28 mouse cellular contexts compared by ENCODE assay signal in the genomic region with DNA sequence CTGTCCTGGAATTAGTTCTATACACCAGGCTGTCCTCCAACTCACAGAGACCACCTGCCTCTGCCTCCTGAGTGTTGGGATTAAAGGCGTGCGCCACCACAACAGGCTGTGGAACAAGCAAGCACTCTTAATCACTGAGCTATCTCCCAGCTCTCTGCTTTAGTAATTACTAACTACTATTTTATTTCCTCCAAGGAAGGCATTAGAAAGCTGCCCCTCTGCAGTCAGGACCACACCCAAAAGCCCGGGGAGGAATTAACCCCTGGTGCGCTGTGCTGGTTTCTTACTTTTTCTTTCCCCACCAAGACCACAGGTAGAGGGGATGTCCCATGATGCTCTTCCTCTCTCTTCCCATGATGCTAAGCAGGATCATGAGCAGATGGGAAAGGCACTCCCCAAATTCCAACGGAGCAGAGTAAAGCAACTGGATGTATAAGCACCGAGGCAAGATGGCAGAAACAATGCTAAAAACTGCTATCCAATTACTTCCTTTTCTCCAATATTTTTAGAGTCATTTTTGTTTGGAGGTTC. TPM values are rescaled to one million over a fixed set of nuclear protein-coding genes. Genes with fewer than 3 reads are reported as not detected.
A peak's percentile ranks its signal among the peaks of the same experiment; 100 is the strongest.
DNase-seq lines count a peak whose midpoint lies in the region; ATAC-seq and TF ChIP-seq lines count a peak whose summit lies in the region.
"Had no signal": no experiment of that assay in that cellular context is flagged by ENCODE, and none has a peak within 500 bp of the region (broad histone marks: within the 10 kb centered on the region; RNA-seq: fewer than 3 reads in every experiment).

No protein-coding gene starts in this region.

- TF ChIP-seq CTCF in gastrocnemius, adult 2 months (IDR thresholded peaks at IDR 0.05), result no peak
- no peak for TF ChIP-seq CTCF in stomach, postnatal 0 days (IDR thresholded peaks at IDR 0.05; ENCODE audit: low read depth)

- peak overlapping the region; percentile 36 for H3K4me3 ChIP-seq in gastrocnemius, adult 2 months
- no peak overlapping the region for H3K4me3 ChIP-seq in kidney, embryonic 15.5 days (replicated peaks)
- no peak overlapping the region for H3K4me3 ChIP-seq in kidney, embryonic 14.5 days (ENCODE audit: low read length)
- no peak overlapping the region for H3K4me3 ChIP-seq in stomach, embryonic 15.5 days (replicated peaks)
- no peak overlapping the region for H3K4me3 ChIP-seq in stomach, postnatal 0 days (ENCODE audit: low read depth, low read length)
- no peak overlapping the region for H3K4me3 ChIP-seq in forebrain, embryonic 10.5 days
- H3K4me3 ChIP-seq: forebrain, embryonic 13.5 days; heart, embryonic 10.5 days; liver, embryonic 12.5 days; midbrain, embryonic 13.5 days had no signal

- intact Hi-C loops in gastrocnemius, adult 2 months (cut with DNase I), result loop anchor here (2.0 kb wide), 1 partner anchor 15 kb away; no protein-coding TSS in a partner anchor

- no peak overlapping the region for H3K4me2 ChIP-seq in kidney, embryonic 15.5 days
- H3K4me2 ChIP-seq in kidney, embryonic 14.5 days (replicated peaks; ENCODE audit: low read depth, low read length), result no peak overlapping the region
- H3K4me2 ChIP-seq in stomach, embryonic 15.5 days, result no peak overlapping the region
- no peak overlapping the region for H3K4me2 ChIP-seq in stomach, postnatal 0 days (replicated peaks; ENCODE audit: low read depth)
- H3K4me2 ChIP-seq: forebrain, embryonic 13.5 days; liver, embryonic 12.5 days; midbrain, embryonic 13.5 days had no signal

- no peaks in the 10 kb centered on the region for H3K27me3 ChIP-seq in kidney, embryonic 15.5 days
- no peaks in the 10 kb centered on the region for H3K27me3 ChIP-seq in kidney, embryonic 14.5 days (ENCODE audit: control insufficient read depth, insufficient read depth, low read length)
- H3K27me3 ChIP-seq in stomach, embryonic 15.5 days (replicated peaks), result no peaks in the 10 kb centered on the region
- no peaks in the 10 kb centered on the region for H3K27me3 ChIP-seq in stomach, postnatal 0 days (ENCODE audit: control insufficient read depth, insufficient read depth, low read length)
- H3K27me3 ChIP-seq in forebrain, embryonic 10.5 days (ENCODE audit: poor library complexity, severe bottlenecking), result no peaks in the 10 kb centered on the region
- H3K27me3 ChIP-seq: forebrain, embryonic 13.5 days; liver, embryonic 12.5 days; midbrain, embryonic 13.5 days had no signal

- DNase-seq in gastrocnemius, adult 2 months, result no peak
- no peak for DNase-seq in gastrocnemius, adult 8-10 months (ENCODE audit: low spot score in 2 of 2)
- DNase-seq in stomach, postnatal 0 days (ENCODE audit: low spot score), result no peak
- DNase-seq in forebrain, embryonic 10.5 days (ENCODE audit: extremely low spot score, low spot score), result no peak
- DNase-seq: adrenal gland, postnatal 36 days; cerebellum, adult 8-10 months; gastrocnemius, postnatal 14 days; kidney, adult 11 months; kidney, postnatal 10 days; left cerebral cortex, postnatal 4 days; lung, adult 2 months; spleen, adult 18-20 months had no signal

- TF ChIP-seq EP300 in stomach, postnatal 0 days (optimal IDR thresholded peaks at IDR 0.05), result no peak

- H3K9me3 ChIP-seq in kidney, embryonic 15.5 days (replicated peaks), result no peaks in the 10 kb centered on the region
- no peaks in the 10 kb centered on the region for H3K9me3 ChIP-seq in kidney, embryonic 14.5 days (ENCODE audit: control insufficient read depth, low read length)
- no peaks in the 10 kb centered on the region for H3K9me3 ChIP-seq in stomach, embryonic 15.5 days
- H3K9me3 ChIP-seq in stomach, postnatal 0 days (ENCODE audit: control insufficient read depth, low read length), result no peaks in the 10 kb centered on the region
- no peaks in the 10 kb centered on the region for H3K9me3 ChIP-seq in forebrain, embryonic 10.5 days
- H3K9me3 ChIP-seq: forebrain, embryonic 13.5 days; heart, embryonic 10.5 days; liver, embryonic 12.5 days; midbrain, embryonic 13.5 days had no signal

- H3K27ac ChIP-seq in gastrocnemius, adult 2 months, result peak overlapping the region; percentile 80
- H3K27ac ChIP-seq in kidney, embryonic 15.5 days, result 0 out of 2 replicates have a peak overlapping the region, but pooled peaks have one; percentile 65
- H3K27ac ChIP-seq in kidney, embryonic 14.5 days (ENCODE audit: low read depth, low read length), result no peak overlapping the region; the same call in 1 of the 2 replicates
- H3K27ac ChIP-seq in stomach, embryonic 15.5 days, result 0 out of 2 replicates have a peak overlapping the region, but pooled peaks have one; percentile 1
- no peak overlapping the region for H3K27ac ChIP-seq in stomach, postnatal 0 days (replicated peaks)
- no peak overlapping the region for H3K27ac ChIP-seq in forebrain, embryonic 10.5 days
- H3K27ac ChIP-seq: forebrain, embryonic 13.5 days; heart, embryonic 10.5 days; liver, embryonic 12.5 days; midbrain, embryonic 13.5 days had no signal

- H3K4me1 ChIP-seq in kidney, embryonic 15.5 days, result peaks cover 19% of the 10 kb centered on the region
- H3K4me1 ChIP-seq in kidney, embryonic 14.5 days (ENCODE audit: control insufficient read depth, insufficient read depth, low read length), result no peaks in the 10 kb centered on the region; the same call in 1 of the 2 replicates
- H3K4me1 ChIP-seq in stomach, embryonic 15.5 days, result peaks cover 10% of the 10 kb centered on the region; the same call in 1 of the 2 replicates
- H3K4me1 ChIP-seq in stomach, postnatal 0 days (replicated peaks; ENCODE audit: control insufficient read depth, insufficient read depth), result no peaks in the 10 kb centered on the region
- H3K4me1 ChIP-seq in forebrain, embryonic 10.5 days, result no peaks in the 10 kb centered on the region; the same call in 1 of the 2 replicates

- 85% methylated on average over 6 of the region's 6 CpGs for whole genome bisulfite sequencing in kidney, embryonic 15.5 days
- WGBS in kidney, embryonic 14.5 days, result 87% methylated on average over 6 of the region's 6 CpGs
- 71% methylated on average over 6 of the region's 6 CpGs for WGBS in stomach, embryonic 15.5 days
- 68% methylated on average over 6 of the region's 6 CpGs for WGBS in stomach, postnatal 0 days
- WGBS in forebrain, embryonic 10.5 days, result 92% methylated on average over 6 of the region's 6 CpGs

- ATAC-seq in kidney, embryonic 15.5 days (replicated peaks; ENCODE audit: low FRiP score), result no peak
- ATAC-seq in kidney, embryonic 14.5 days (ENCODE audit: low FRiP score, low TSS enrichment), result no peak
- ATAC-seq in stomach, embryonic 15.5 days (ENCODE audit: insufficient read depth, low FRiP score, low read depth), result no peak
- ATAC-seq in stomach, postnatal 0 days (ENCODE audit: low FRiP score, low TSS enrichment), result no peak
- no peak for ATAC-seq in megakaryocyte, adult 5-6 weeks (ENCODE audit: poor library complexity, severe bottlenecking)
- ATAC-seq: forebrain, embryonic 13.5 days; liver, embryonic 12.5 days; midbrain, embryonic 13.5 days had no signal

- H3K36me3 ChIP-seq in kidney, embryonic 15.5 days, result peaks cover 58% of the 10 kb centered on the region
- H3K36me3 ChIP-seq in kidney, embryonic 14.5 days (ENCODE audit: control insufficient read depth, insufficient read depth, low read length), result peaks cover 52% of the 10 kb centered on the region
- H3K36me3 ChIP-seq in stomach, embryonic 15.5 days, result peaks cover 28% of the 10 kb centered on the region
- peaks cover 3% of the 10 kb centered on the region; the same call in 1 of the 2 replicates for H3K36me3 ChIP-seq in stomach, postnatal 0 days (ENCODE audit: control insufficient read depth, insufficient read depth, low read length)
- peaks cover 74% of the 10 kb centered on the region for H3K36me3 ChIP-seq in forebrain, embryonic 10.5 days (replicated peaks)
- H3K36me3 ChIP-seq: liver, embryonic 12.5 days had no signal

- H3K9ac ChIP-seq in kidney, embryonic 15.5 days, result no peak overlapping the region
- H3K9ac ChIP-seq in kidney, embryonic 14.5 days (ENCODE audit: low read depth, low read length), result no peak overlapping the region
- no peak overlapping the region for H3K9ac ChIP-seq in stomach, embryonic 15.5 days
- H3K9ac ChIP-seq in stomach, postnatal 0 days (ENCODE audit: low read length), result no peak overlapping the region
- H3K9ac ChIP-seq: forebrain, embryonic 13.5 days; liver, embryonic 12.5 days; midbrain, embryonic 13.5 days had no signal

RNA-seq across cellular contexts. Expression of a gene that starts 15.6 kb away (rescaled TPM):
- 1 to 10 TPM; 4.5 to 8.4 TPM for total RNA-seq in gastrocnemius, adult 2 months (2021)
- total RNA-seq in gastrocnemius, adult 8-10 months (2022), result 1 to 10 TPM; 2.7 to 5.5 (median 4.0) TPM
- polyA plus RNA-seq in kidney, embryonic 15.5 days (2015; fragmentation: Nextera tagmentation; extraction: Ambion mirVana), result 26.4 and 29.4 TPM in 2 replicates
- polyA plus RNA-seq in kidney, embryonic 14.5 days (2014; fragmentation: Nextera tagmentation; extraction: Ambion mirVana), result 11.5 and 27.4 TPM in 2 replicates
- polyA plus RNA-seq in stomach, embryonic 15.5 days (2015; fragmentation: Nextera tagmentation; extraction: Ambion mirVana), result 22.9 and 23.0 TPM in 2 replicates
- polyA plus RNA-seq in stomach, postnatal 0 days (2015; fragmentation: Nextera tagmentation; extraction: Ambion mirVana), result 15.5 and 17.5 TPM in 2 replicates
- 34.3 and 36.7 TPM in 2 replicates for polyA plus RNA-seq in forebrain, embryonic 10.5 days (2016; fragmentation: Nextera tagmentation; extraction: Ambion mirVana)
- 0.58 and 1.5 TPM in 2 replicates for total RNA-seq in megakaryocyte, adult 5-6 weeks (2015)
- total RNA-seq in megakaryocyte, adult 5-6 weeks (2017), result 0.77 and 1.4 TPM in 2 replicates

RNA-seq across cellular contexts. Expression of a gene that starts 29.3 kb away (rescaled TPM):
- total RNA-seq in gastrocnemius, adult 2 months (2021), result not detected
- total RNA-seq in gastrocnemius, adult 8-10 months (2022), result not detected
- not detected in 2 replicates for polyA plus RNA-seq in kidney, embryonic 15.5 days (2015; fragmentation: Nextera tagmentation; extraction: Ambion mirVana)
- not detected in 2 replicates for polyA plus RNA-seq in kidney, embryonic 14.5 days (2014; fragmentation: Nextera tagmentation; extraction: Ambion mirVana)
- polyA plus RNA-seq in stomach, embryonic 15.5 days (2015; fragmentation: Nextera tagmentation; extraction: Ambion mirVana), result not detected in 2 replicates
- not detected in 2 replicates for polyA plus RNA-seq in stomach, postnatal 0 days (2015; fragmentation: Nextera tagmentation; extraction: Ambion mirVana)
- polyA plus RNA-seq in forebrain, embryonic 10.5 days (2016; fragmentation: Nextera tagmentation; extraction: Ambion mirVana), result not detected in 2 replicates
- not detected in 2 replicates for total RNA-seq in megakaryocyte, adult 5-6 weeks (2015)
- not detected in 2 replicates for total RNA-seq in megakaryocyte, adult 5-6 weeks (2017)
- total RNA-seq: adrenal gland, postnatal 36 days; gastrocnemius, postnatal 14 days; layer of hippocampus, adult 18-20 months; left cerebral cortex, postnatal 4 days; megakaryocyte progenitor cell, adult 5-6 weeks; MEL had no signal
- polyA plus RNA-seq: cortical plate, adult 2 months; embryonic facial prominence, embryonic 11.5 days; forebrain, embryonic 13.5 days; frontal cortex, adult 2 months; heart, embryonic 10.5 days; hindbrain, embryonic 11.5 days; liver, embryonic 12.5 days; lung, adult 2 months; midbrain, embryonic 13.5 days; neural tube, embryonic 14.5 days had no signal

Comparison
In these comparisons a context has a peak if more than half of its experiments do, and no peak if none do; other contexts are left out.
1. H3K27ac ChIP-seq: peak in gastrocnemius, adult 2 months (single experiment), kidney, embryonic 15.5 days (single experiment) and stomach, embryonic 15.5 days (single experiment); none in kidney, embryonic 14.5 days (single experiment), stomach, postnatal 0 days (single experiment) and forebrain, embryonic 10.5 days (single experiment).